Mouse (Mus musculus): Measurements from ENCODE around the gene Gabra5.

Gene Gabra5

GRCm38 (mm10) chr7:57386517-57387340 is 123.1 kb downstream of the Gabra5 start, which contains the start of gene Gabrg3:
TSS of gene Gabrg3 (minus strand) at chr7:57387188.
- in situ Hi-C loops (cut with MboI): no loop called here

- in situ Hi-C loops (cut with MboI): no loop called here
Observed at GRCm38 (mm10) chr7:57384112-57384511, 125.7 kb downstream of the Gabra5 start.

GRCm38 (mm10) chr7:57366013-57366390 is 143.9 kb downstream of the Gabra5 start:
- in situ Hi-C loops (cut with MboI): no loop called here

- in situ Hi-C loops (cut with MboI): no loop called here
Observed at GRCm38 (mm10) chr7:57365134-57366012, 144.5 kb downstream of the Gabra5 start.

- in situ Hi-C loops (cut with MboI): no loop called here
Observed at GRCm38 (mm10) chr7:57363812-57364211, 146.0 kb downstream of the Gabra5 start.

GRCm38 (mm10) chr7:57357871-57358540 is 151.9 kb downstream of the Gabra5 start:
- in situ Hi-C loops (cut with MboI): no loop called here
